Mouse (Mus musculus) kidney, postnatal 14 days (tissue): ENCODE measurements around the gene Supt6.

Experiments used
- DNase-seq: peaks from one replicate; pipeline ENCODE4 v3.0.0; 2022; ENCODE audit warnings: mixed read lengths

Supt6 gene

DNA sequence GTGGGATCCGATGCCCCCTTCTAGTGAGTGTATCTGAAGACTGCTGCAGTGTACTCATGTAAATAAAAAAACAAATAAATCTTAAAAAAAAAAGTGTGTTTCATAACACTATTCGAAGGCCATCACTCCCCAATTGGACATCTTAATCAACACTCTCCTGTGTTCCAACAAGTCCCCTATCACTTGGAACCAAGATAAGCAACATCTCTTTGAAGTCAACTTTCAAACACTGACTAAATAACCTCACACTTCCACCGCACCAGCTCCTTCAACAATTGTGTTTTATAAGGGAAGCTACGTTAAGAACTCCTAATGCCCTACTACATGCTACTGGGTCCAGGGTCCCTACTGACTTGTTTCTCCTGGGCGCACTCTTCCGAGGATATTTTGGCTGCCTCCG is 63.3 kb downstream of the Supt6 start:
- no peak for DNase-seq

DNA sequence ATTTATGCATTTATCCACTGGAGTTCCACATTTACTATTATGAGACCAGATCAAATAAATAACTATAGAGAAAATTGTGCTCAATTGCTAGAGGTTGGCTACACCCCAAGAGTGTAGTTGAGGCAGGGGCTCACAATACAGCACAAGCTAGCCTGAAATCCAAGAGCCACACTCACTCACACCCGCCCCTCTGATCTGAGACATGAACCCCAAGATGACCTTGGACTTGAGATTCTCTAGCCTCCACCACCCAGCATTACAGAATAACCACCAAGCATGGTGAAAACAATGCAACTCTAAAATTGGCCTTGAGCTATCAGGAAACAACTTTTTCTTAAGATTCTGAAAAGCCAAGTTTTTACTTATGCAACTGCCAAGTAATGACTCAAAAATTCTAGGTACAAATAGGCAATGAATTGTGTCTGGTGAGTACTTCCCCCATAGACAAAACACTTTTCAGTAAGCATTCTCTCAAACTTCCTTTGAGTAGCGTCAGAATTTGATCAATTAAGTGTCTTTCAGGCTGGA is 63.9 kb downstream of the Supt6 start:
- DNase-seq = no peak

DNA sequence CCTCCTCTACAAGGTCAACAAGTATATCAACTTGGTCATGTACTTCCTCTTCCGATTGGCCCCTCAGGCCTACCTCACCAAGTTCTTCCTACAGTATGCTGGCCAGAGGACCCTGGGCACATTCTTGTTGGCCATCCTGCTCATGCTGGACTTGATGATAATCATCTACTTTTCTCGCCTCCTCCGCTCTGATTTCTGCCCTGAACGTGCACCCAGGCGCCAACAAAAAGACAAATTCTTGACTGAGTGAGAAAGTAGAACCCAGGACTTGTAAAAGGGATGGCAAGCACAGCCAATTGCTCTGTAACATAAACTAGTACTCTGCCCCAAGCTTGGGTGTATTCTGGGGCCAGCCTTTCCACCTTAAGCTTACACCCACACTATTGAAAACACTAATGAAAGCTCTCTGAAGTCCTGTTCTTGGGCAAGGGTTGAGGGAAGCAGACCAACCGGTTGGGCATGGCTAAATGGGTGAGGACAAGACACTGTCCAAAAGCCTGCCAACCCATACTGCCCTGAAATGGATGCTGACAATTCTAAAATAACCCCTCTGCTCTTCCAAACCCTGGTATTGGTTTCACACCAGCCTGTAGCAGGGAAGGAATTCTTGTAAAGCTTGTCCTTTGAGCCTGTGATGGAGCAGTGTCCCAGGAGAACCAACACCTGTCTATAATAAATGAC is 65.6 kb downstream of the Supt6 start:
- DNase-seq = no peak

- no peak for DNase-seq
Observed at GRCm38 (mm10) chr11:78179438-78179999, 66.3 kb downstream of the Supt6 start.

DNA sequence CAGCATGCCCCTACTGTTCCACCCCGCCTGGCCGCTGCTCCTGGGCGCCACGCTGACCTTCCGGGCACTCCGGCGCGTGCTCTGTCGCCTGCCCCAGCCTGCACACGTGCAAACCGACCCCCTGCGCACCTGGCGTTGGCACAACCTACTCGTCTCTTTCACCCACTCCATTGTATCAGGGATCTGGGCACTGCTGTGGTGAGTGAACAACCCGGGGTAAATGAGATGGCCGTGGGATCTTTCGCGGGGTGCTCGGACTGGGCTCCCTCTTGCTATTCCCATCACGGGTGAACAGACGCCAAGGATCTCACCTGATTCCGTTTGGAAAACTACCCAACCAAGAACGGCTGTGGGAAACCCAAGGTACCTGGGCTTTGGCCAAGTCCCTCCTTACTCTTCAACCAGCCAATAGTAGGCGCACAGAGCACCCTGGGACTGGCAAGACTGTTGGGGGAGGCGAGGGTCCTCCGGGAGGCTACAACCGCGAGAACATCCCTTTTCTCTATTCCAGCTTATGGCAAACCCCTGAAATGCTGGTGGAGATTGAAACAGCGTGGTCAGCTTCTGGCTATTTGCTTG is 66.8 kb downstream of the Supt6 start:
- peak; percentile 90 for DNase-seq

GRCm38 (mm10) chr11:78177903-78178858 is 67.6 kb downstream of the Supt6 start:
- peak; percentile 98 for DNase-seq

- DNase-seq = peak; percentile 89
Observed at GRCm38 (mm10) chr11:78177437-78177836, 68.3 kb downstream of the Supt6 start.

DNA sequence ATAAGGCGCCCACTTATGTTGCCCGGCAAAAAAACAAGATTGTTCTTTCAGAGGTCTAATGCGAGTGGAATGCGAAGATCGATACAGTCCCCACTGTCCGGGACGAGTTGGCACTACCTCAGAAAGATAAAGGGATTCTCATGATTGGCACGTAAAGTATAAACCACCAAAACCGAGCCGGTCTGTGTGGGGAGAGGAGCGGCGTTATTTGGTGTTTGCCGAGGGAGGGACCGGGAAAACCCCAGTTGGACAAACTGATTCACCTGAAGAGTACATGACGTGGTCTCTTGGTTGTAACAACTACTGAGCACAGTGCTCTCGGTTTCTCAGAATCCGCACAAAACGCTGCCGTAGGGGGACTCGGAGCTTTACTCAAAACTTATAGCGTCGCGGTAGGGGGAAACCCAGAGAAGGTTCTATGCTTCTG is 68.9 kb downstream of the Supt6 start:
- DNase-seq = no peak

- peak; percentile 97 for DNase-seq
Observed at GRCm38 (mm10) chr11:78176402-78176862, 69.4 kb downstream of the Supt6 start, which contains the start of the genes Nek8 and Tlcd1. Nek8 (minus strand) TSS chr11:78176675. Tlcd1 (plus strand) TSS chr11:78176711.

DNA sequence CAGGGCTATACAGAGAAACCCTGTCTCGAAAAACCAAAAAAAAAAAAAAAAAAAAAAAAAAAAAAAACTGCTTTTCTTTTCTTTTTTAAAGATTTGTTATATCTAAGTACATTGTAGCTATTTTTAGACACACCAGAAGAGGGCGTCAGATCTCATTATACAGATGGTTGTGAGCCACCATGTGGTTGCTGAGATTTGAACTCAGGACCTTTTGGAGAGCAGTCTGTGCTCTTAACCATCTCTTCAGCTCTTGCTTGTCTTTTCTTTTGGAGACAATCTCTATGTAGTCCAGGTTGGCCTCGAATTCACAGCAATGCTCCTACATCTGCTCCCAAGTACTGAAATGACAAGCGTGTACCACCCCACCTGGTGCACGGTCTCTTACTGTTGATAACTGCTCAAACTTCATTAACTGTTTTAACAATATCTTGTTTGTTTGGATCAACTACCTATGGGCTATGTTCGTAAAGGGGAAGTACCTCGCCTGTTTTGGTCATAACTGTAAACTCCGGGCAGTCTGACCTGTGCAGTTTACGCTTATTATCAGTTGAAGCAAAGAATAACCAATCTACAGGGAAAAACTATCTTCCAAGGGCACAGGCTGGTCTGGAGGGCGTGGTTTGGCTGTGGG is 69.9 kb downstream of the Supt6 start:
- no peak for DNase-seq

GRCm38 (mm10) chr11:78174506-78174905 is 71.3 kb downstream of the Supt6 start:
- no peak for DNase-seq

GRCm38 (mm10) chr11:78172748-78173383 is 72.9 kb downstream of the Supt6 start:
- DNase-seq = no peak

DNA sequence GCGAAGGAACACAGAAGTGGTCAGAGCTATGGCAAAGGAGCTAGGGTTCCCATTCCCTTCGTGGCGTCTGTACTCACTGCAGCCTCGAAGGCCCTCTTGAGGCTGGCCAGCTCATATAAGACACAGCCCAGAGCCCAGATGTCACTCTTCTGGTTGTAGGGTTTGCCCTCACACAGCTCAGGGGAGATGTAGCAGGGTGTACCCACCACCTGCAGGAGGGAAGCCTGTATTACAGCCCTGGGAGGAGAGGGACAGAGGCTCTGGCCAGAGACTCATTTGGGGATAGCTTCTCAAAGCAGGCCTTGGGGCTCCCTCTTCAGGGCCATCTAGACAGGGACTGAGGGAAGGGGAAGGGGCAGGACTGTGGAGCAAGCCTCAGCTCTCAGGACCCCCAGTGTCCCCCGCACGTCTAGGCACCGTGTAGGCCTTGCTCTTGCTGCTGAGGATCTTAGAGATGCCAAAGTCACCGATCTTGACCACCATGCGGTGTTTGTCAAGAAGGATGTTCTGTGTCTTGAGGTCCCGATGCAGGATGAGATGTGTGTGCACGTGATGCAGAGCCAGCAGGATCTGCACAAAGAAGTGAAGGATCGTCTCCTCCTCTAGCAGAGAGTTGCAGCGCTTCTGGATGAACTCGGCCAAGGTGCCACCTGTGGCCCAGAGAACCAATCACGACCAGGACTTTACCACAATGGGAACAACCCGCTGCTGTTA is 73.6 kb downstream of the Supt6 start:
- DNase-seq = no peak

DNA sequence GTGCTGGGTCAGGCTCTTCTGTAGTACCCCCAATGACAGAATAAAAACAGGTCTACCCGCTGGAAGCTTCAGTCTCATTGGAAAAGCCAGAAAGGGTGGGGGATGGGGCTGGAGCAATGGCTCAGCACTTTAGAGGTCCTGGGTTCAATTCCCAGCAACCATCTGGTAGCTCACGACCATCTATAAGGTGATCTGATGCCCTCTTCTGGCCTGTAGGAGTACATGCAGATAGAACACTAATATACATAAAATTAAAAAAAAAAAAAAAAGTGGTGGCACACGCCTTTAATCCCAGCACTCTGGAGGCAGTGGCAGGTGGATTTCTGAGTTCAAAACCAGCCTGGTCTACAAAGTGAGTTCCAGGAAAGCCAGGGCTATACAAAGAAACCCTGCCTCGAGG is 74.5 kb downstream of the Supt6 start:
- DNase-seq = no peak

- DNase-seq = peak; percentile 56
Observed at GRCm38 (mm10) chr11:78170306-78170705, 75.5 kb downstream of the Supt6 start.

- DNase-seq = no peak
Observed at GRCm38 (mm10) chr11:78168541-78169468, 77.0 kb downstream of the Supt6 start.

DNA sequence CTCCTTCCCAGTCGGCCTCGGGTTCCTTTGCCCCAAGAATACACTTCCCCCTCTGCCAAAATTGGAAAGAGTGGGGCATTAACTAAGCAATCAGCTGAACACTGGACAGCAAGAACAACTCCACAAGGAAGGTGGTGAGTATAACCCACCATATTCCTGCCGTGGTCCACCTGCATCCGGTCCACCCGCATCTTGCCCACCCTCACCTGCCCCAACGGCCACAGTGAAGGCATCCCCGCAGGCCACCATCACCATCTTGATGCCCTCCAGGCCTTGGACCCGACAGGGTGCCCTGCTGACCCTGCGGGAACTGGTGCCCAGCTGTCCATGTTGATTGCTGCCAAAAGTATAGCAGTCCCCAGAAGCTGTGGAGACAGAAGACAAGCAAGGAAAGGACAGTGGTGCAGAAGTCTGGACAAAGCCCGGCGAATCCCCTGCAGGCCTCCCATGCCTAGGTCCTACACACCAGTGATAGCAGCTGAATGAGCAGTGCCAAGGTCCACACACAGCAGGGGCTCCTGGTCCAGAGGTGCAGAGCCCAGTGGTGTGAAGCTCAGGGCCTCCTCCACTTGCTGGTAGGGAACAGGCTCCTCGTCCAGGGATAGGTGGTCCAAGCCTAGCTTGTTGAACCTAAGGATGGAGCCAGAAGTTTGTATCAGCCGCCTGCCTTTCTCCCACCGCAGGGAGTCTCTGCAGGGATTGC is 78.4 kb downstream of the Supt6 start:
- DNase-seq = no peak

DNA sequence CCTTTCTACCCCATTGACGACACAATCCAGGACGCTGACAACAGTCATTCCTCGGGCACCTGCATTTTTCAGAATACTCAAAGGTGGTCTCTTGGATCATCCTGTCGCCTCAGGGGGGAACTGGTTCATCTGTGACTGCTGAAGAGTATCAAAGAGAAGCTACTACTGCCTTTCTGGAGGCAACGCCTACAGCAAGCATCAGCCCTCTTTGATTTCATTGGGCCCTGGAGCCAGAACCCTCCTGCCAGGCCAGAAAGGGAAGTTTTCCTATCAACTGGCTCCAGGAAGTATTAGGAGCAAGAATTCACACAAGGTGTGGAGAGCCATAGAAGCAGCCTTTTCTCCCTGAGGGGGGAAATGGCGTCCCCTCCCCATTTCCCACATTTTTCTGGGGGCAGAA is 79.1 kb downstream of the Supt6 start:
- DNase-seq = no peak

DNA sequence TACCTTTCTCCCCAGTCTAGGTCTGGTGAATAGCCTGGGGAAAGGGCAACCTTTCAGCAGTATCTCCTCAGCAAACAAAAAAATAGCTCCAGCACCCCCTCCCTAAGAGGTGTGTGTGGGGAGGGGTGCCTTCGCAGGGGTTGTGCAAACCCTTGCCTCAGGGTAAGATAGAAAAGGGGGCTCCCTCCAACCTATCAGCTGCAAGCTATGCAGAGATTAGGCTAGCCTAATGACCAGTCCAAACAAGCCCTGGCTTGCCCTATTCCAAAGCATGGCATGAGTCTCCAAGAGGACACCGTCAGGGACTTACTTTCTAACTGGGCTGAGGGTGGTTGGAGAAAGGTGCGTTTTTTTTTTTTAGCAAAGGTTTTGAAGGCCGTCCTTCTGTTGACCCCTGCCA is 79.6 kb downstream of the Supt6 start:
- DNase-seq = no peak
